Mouse (Mus musculus) 3T3-L1 (cell line): ENCODE measurements around the gene Neurog1.

Experiments used
- DNase-seq: peaks from one replicate; pipeline ENCODE4 v3.0.0-alpha.2; 2015; ENCODE audit warnings: low read depth, low spot score

The Neurog1 gene

GRCm38 (mm10) chr13:56258196-56259020 lies 6.4 kb upstream of the Neurog1 start:
- DNase-seq = no peak

DNA sequence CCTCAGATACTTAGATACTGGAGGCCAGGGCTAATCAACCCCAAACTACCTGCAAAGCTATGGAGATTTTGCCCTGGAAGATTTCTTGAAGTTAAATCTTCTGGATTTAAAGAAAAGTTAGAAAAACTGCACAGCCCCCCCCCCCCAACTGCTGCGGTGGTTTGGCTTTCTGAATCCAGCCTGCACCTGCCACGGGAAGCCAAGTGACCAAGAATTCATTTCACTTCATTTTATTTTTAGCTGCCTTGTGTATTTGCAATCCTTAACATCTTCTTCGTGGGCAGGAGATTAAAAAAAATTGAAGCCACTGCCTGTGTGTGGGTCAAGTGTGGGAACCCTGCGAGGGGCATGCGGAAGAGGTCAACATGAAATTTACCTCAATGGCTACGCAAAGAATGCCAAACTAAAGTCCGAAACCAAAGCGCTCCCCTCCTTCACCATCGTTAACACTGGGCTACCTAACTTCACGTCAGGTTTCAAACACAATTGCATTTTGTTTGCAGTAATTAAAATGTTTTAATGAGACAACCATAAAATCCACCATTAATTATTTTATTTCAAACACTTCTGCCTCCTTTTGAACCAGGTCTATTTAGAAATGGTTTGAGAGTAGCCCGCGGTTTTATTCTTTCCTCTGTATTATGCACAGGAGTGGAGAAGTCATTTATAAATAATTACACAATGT lies 5.6 kb upstream of the Neurog1 start:
- DNase-seq = no peak

GRCm38 (mm10) chr13:56256716-56257299 lies 4.8 kb upstream of the Neurog1 start:
- no peak for DNase-seq

DNA sequence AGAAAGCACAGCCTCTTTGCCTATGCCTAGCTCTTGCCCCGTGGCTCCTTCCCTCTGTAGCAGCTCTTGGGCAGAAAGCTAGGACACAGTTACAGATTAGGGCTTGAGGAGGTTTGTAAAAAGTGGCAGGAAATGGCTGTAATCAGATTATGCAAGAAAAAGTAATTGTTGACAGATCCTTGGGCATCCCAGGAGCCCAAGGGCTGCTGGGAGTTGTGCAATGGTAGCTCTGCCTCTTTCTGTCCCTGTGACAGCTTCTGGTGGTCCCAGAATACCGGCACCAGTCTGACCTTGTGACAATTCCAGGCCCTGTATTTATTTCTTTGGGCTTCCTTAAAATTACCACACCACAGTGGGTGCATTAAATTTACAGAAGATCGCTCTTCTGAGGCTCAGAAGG lies 1.4 kb upstream of the Neurog1 start:
- no peak for DNase-seq

GRCm38 (mm10) chr13:56252783-56253182 lies 820 bp upstream of the Neurog1 start:
- DNase-seq = no peak

DNA sequence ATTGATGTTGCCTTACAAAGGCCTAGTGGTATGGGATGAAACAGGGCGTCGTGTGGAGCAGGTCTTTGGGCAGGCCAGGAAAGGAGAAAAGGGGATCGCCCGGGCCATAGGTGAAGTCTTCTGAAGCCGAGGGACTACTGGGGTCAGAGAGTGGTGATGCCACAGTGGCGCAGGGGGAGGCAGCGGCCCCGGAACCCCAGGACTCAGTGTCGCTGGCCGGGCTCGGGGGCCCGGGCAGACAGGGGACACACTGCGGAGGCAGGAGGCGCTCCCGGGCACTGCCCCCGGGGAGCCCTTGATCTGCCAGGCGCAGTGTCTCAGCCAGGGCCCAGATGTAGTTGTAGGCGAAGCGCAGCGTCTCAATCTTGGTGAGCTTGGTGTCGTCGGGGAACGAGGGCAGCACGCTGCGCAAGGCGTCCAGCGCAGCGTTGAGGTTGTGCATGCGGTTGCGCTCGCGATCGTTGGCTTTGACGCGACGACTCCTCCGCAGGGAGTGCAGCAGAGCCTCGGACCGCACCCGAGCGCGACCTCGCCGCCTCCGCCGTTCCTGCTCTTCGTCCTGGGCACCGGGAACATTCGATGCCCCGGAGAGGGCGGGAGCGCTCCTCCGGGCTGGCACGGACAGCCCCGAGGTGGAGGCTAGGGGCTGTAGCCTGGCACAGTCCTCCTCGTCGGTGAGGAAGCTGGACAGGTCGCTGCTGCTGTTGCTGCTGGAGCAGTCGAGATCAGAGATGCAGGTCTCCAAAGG lies 613 bp downstream of the Neurog1 start:
- DNase-seq = no peak

DNA sequence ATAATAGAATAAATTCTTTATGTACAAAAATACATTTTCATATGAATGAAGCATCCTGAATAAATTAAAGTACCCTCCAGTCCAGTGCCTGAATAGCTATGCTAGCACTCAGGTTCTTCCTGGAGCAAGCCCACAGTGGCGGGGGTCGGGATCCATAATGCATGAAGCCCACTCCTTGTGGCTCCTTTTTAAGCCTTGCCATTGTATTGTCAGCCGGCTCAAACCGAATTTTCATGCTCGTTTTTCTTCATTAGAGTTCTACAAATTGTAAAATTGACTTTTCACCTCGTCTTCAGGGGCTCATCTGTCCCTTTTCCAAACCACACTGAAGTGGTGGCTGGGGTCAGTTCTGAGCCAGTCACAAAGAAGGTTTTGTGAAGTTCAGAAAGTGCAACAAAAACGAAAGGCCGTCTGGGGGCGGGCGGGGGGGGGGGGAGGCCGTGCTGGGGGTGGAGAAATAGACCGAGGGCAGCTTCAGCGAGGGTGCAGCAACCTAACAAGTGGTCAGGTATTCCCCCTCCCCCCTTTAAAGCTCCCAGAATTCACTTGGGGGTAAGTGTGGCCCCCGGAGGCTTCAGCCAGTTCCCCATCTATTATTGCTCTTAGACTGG lies 1.3 kb downstream of the Neurog1 start:
- DNase-seq = no peak

DNA sequence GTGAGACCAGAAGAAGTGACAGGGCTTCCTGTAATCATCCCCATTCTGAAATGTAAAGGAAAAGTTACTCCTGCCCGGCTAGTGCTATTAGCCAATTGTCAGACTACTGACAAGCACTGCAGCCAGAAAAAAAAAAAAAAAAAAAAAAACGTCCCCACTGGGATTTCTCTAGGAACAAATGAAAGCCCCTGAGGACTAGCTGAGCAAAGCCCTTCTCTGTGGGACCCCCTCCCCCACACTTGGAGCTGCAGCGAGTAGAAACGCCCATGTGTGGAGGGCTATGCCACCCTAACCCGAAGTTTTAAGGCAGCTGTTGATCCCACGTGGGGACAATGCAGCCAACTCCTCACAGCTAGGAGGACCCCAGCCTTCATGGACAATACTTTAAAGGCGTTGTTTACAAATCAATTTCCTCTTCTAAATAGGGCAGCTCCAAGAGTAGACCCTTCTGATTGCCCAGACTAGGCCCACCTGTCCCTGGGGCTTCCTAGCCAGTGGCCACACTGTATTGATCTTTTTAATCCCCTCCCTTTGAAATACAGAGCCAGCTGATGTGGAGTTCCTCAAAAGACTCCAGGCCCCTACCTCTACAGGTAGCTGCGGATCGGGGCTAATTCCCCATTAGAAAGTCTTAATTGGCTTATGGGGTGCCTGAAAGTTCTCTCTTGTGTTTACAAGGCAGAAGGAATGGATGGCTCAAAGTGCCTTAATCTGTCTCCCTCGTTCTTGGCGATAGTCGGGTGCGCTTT lies 2.2 kb downstream of the Neurog1 start:
- DNase-seq = no peak

DNA sequence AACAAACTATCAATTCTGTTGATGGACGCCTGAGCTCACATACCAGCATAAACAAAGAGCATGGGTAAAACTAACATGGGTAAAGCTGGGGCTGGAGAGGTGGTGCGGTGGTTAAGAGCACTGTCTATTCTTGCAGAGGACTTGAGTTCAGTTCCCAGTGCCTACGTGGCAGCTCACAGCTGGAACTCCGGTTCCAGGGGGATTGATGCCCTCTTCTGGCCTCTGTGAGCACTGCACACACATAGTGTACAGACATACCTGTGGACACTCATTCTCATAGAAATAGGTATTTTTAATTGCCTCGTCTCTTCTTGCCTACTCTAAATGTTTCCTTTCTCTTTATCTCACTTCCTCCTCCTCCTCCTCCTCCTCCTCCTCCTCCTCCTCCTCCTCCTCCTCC lies 8.9 kb downstream of the Neurog1 start:
- DNase-seq = no peak

- no peak for DNase-seq
Measured at GRCm38 (mm10) chr13:56240012-56240770, 11.8 kb downstream of the Neurog1 start.

- DNase-seq = no peak
Measured at GRCm38 (mm10) chr13:56237905-56238304, 14.1 kb downstream of the Neurog1 start.

DNA sequence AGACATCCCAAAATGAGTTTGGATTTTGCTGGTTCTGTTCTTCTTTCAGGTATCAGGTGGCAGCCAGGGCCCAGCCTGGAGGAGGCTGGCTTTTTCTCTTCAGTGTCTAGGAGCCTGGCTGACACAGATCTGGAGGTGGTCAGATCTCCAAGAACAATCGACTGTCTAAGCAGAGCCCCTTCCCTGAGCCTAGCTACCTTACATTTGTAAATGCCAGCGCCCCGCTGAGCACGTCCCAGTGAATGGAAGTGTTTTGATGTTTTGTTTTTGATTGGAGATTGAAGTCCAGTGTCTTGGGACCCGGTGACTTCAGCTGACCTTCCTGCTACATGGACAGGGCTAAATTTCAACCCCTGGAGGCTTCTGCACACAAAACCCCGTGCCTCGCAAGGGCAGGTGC lies 15.8 kb downstream of the Neurog1 start:
- no peak for DNase-seq

DNA sequence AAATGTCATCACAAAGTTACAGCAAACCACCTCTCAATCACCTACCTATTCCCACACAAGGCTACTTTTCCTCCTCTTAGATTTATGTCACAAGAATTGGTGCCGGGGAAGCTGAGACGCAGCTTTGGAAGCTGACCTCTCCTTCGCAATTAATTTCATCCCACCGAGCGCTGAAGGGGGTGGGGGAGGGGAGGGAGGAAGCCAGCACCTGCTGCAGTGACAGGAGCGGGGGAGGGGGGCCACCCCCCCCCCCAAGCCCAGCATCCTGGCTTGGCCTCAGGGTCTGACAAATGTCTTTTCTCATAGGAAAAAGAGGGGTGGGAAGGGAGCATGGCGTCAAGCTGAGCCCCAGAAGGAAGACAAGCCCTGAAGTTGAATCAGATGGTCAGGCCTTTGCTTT lies 23.2 kb downstream of the Neurog1 start:
- DNase-seq = no peak

- DNase-seq = no peak
Measured at GRCm38 (mm10) chr13:56226175-56226954, 25.6 kb downstream of the Neurog1 start.

DNA sequence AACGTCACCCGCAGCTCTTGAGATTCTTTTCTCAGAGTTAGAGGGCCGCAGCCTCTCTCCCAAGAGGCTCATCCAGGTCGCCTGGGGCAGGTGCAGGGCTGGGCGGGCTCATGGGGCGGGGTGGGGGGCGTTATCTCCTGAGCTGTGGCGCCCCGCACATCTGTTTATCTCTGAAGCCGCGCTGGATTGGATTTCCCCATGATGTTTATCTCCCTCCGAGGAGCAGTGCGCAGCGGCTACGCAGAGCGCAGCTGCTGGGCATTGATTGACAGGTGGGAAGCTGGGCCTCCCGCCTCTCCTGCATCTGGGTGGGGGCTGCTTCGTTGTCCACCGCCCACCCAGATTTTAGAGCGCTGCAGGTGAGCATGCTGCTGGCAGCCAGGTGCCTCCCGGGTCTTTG lies 28.3 kb downstream of the Neurog1 start:
- DNase-seq = no peak

DNA sequence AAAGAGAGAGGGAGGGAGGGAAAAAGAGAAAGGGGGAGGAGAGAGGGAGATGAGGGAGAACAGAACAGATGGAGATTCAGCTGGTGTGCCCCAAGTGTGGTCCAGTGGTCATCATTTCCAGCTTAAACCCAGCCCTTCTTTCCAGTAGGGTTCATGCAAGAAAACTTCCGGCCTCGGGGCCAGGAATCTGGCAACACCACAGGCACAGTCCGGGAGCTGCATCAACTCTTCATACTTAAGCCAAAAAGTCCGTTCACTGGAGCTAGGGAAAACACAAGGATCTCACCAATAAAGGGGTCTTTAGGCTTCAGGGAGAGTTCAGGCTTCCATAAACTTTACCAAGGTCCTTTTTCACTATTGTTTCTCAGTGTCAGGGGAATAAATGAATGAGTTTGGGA lies 29.1 kb downstream of the Neurog1 start:
- DNase-seq = no peak

- no peak for DNase-seq
Measured at GRCm38 (mm10) chr13:56221995-56222848, 29.7 kb downstream of the Neurog1 start.

DNA sequence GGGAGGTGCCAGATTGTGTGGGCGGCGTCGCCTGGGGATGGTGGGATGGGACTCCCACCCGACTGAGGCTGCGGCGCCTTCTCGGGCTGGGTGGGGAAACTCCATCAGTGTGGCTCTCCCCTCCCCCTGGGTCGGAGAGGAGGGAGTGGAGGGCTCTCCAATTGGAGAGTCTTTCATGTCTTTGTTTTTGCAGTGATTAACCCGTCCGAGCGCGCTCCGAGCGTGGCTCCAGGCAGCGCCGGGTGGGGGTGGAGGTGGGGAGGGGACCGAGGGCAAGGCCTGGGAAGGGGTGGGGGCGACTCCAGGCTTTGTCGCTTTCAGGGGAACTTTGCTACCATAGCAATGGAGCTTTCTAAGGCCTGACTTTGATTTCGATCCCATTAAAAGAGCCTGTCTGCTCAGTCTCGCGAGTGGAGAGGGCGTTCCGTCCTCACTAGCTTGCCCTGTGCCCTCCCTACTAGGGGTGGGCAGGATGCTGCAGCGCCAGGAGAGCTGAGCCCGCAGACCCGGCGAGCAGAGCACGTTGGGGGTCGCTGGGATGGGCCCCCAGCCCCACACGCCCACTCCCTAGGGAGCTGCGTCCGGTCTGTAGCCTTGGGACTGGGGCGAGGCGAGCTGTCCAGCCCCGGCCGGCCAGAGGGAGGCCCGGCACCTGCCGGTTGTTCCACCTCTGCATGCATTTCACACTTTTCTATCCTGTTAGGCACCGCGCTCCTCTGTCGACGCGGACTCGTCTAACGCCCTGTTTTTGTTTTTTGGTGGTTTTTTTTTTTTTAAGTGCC lies 30.6 kb downstream of the Neurog1 start:
- DNase-seq = no peak
